Mouse (Mus musculus) liver, embryonic 11.5 days (tissue): Measurements from ENCODE around the gene Prss30. TPM values are rescaled to one million over a fixed set of nuclear protein-coding genes. Genes with fewer than 3 reads are reported as not detected.

Source experiments
- ATAC-seq: fragments of 200-750 bp; cut with Nextera tagmentation; replicated peaks from 2 replicates; pipeline ENCODE4 v1.8.0; 2017; ENCODE audit warnings: moderate number of reproducible peaks, mild to moderate bottlenecking, moderate TSS enrichment, moderate library complexity; ENCODE audit not compliant: low FRiP score
- DNase-seq: peaks from one replicate; pipeline ENCODE4 v3.0.0-alpha.2; 2017; ENCODE audit warnings: low spot score
- H3K27ac ChIP-seq: fragments of 300-500 bp; sonication (generic); 2 replicates; pipeline ENCODE4 v1.5.1; 2014; ENCODE audit warnings: mild to moderate bottlenecking, low read depth, low read length, control low read depth
- H3K27me3 ChIP-seq: fragments of 300-500 bp; sonication (generic); replicated peaks from 2 replicates; pipeline ENCODE4 v1.6.1; 2014; ENCODE audit warnings: low read length, mixed read lengths; ENCODE audit not compliant: control insufficient read depth, insufficient read depth
- H3K36me3 ChIP-seq: fragments of 300-500 bp; sonication (generic); 2 replicates; pipeline ENCODE4 v1.6.1; 2014; ENCODE audit warnings: mild to moderate bottlenecking, low read length, moderate library complexity, mixed read lengths; ENCODE audit not compliant: control insufficient read depth, insufficient read depth
- H3K4me1 ChIP-seq: fragments of 300-500 bp; sonication (generic); replicated peaks from 2 replicates; pipeline ENCODE4 v1.6.1; 2014; ENCODE audit warnings: low read length, mixed read lengths; ENCODE audit not compliant: control insufficient read depth, insufficient read depth
- H3K4me2 ChIP-seq: fragments of 300-500 bp; sonication (generic); 2 replicates; pipeline ENCODE4 v1.6.1; 2014; ENCODE audit warnings: mild to moderate bottlenecking, control low read depth, moderate library complexity
- H3K4me3 ChIP-seq: fragments of 300-500 bp; sonication (generic); 2 replicates; pipeline ENCODE4 v1.5.1; 2014; ENCODE audit warnings: low read depth, low read length, control low read depth
- H3K9ac ChIP-seq: fragments of 300-500 bp; sonication (generic); 2 replicates; pipeline ENCODE4 v1.6.1; 2014; ENCODE audit warnings: low read depth, low read length, control low read depth
- H3K9me3 ChIP-seq: fragments of 300-500 bp; sonication (generic); 2 replicates; pipeline ENCODE4 v1.6.1; 2016; ENCODE audit warnings: low read length, inconsistent platforms, mixed read lengths; ENCODE audit not compliant: control insufficient read depth
- WGBS: fragments of 180-500 bp; shearing (Covaris S2); extraction: QIAGEN DNeasy Blood & Tissue Kit; methylation state at CpG from one replicate; pipeline ENCODE4 v1.1.7; 2014; 5-methylcytosine and 5-hydroxymethylcytosine counted together
- polyA plus RNA-seq: library from polyadenylated mRNA; unstranded; fragments of >200 nt; fragmentation: Nextera tagmentation; extraction: Ambion mirVana; gene quantifications from 2 replicates; pipeline ENCODE4 v1.2.1, GENCODE M21; 2014

Prss30 gene
- not detected in 2 replicates for polyA plus RNA-seq

DNA sequence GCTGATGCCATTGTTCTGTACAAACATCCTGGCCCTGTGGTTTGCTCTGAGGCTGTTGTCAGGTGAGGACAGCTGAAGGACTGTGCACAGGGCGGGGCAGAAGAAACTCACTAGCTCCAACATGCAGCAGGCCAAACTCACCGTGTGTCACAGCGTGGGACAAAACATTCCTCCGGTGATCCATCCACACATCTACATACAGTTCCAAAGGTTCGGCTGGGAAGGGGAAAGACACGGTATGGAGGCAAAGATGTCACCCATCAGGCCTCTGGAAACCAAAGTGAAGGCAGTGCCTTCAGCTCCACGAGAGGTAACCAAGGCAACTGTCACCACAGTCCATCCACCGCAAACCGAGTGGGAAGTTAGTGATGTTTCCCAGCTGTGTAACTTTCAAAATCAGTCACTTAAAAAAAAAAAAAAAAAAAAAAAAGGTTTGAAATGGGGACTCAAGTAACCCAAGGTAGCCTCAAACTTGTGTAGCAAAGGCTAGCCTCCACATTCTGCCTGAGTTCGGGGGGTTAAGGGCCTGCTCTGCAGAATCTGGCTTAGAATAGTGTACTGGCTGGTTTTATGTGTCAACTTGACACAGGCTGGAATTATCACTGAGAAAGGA is at the start of gene Prss30:
Gene Prss30, minus strand, starts transcription at position 270 of the 613 bp plus-strand sequence.
- ATAC-seq (no peak), DNase-seq (no peak)
- Histone ChIP-seq H3K27me3 (no peaks in the 10 kb centered on the region), H3K4me1 (no peaks in the 10 kb centered on the region), H3K9me3 (no peaks in the 10 kb centered on the region), H3K27ac (no peak within 1 kb of the TSS), H3K4me3 (no peak within 1 kb of the TSS), H3K9ac (no peak within 1 kb of the TSS), H3K36me3 (no peaks in the 10 kb centered on the region), H3K4me2 (no peak within 1 kb of the TSS)
- 69% methylated on average over 10 of the region's 10 CpGs for WGBS

DNA sequence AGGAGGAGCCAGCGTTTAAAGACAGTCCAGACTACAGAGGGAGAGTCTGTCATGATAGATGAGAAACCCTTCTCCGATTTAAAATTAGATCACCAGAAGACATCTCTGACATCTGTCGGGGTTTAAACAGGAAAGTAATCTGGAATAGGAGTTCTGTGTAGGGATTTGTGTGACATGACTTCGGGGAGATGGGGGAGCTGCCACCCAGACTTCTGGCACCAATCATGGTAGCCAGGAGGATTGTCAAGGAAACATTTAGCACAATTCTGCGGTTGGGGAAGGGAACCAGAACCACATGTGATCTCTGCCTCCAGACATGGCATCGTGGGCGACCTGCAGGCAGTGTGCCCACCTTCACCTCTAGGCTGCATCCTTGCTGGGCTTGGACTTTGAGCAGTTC is 49.1 kb upstream of the Prss30 start:
- Histone ChIP-seq H3K27ac (no peak overlapping the region), H3K4me1 (no peaks in the 10 kb centered on the region), H3K9me3 (no peaks in the 10 kb centered on the region), H3K36me3 (no peaks in the 10 kb centered on the region), H3K27me3 (no peaks in the 10 kb centered on the region), H3K4me3 (no peak overlapping the region), H3K9ac (no peak overlapping the region), H3K4me2 (no peak overlapping the region)
- ATAC-seq (no peak), DNase-seq (no peak)
- WGBS = 67% methylated on average over 7 of the region's 7 CpGs

DNA sequence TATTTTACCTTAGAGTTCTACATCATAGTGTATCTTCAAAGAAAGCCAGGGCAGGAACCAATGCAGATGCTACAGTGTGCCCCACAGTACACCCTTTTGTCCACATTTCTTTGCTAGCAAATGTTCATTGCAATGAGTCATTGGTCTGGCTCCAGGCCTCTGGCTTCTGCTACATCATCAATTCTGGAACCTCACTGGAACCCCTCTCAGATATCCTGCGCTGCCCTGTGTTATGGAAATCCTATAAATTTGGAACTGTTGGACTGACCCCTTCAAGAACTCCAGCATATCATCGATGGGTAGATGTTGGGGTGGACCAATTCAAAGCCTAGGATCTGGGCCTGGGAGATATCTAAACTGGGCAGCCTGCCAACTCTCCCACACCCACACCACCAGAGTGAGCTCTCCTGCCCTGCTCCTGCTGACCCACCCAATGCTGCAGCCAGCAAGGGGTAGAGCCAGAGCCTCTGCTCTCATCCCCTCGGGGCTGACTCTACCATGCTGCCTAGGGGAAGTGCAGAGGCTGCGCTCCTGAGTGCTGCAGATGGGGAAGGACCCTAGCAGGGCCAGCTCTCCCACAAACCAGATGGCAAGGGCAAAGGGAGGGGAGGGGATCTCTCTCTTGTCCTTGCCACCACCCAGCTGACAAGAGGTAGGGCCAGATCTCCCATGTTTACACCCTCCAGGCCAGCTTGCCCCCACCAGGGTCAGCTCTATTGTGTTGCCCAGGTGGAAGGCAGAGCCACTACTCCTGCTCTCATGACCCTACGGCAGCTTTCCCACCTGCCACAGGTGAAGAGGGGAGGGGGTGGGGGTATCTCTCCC is 41.2 kb upstream of the Prss30 start:
- ATAC-seq = no peak
- no peak for DNase-seq
- Histone ChIP-seq H3K27ac (no peak overlapping the region), H3K9me3 (no peaks in the 10 kb centered on the region), H3K4me2 (no peak overlapping the region), H3K36me3 (no peaks in the 10 kb centered on the region), H3K27me3 (no peaks in the 10 kb centered on the region), H3K4me1 (no peaks in the 10 kb centered on the region), H3K4me3 (no peak overlapping the region), H3K9ac (no peak overlapping the region)
- WGBS = 60% methylated on average over 5 of the region's 5 CpGs

DNA sequence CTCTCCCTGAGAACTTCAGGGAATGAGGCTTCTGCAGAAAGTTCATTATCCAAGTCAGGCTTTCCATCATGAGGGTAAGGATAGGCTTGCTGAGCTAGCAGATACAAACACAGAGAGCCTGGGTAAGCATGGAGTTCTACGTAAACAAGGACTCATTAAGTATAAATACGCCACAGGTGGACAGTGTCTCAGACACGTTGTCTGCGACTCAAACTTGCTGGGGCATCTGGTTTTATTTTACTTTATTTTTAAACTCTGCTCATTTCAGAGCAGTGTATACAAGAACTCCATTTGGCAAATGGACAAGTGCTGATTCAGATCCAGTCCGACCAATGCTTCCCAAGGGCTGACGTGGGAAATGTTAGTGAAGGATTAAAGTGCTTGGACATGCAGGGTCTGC is 40.3 kb upstream of the Prss30 start:
- WGBS = 70% methylated on average over 6 of the region's 6 CpGs
- H3K36me3 ChIP-seq = no peaks in the 10 kb centered on the region
- no peak for DNase-seq
- H3K4me1 ChIP-seq = no peaks in the 10 kb centered on the region
- no peak overlapping the region for H3K27ac ChIP-seq
- no peak for ATAC-seq
- no peaks in the 10 kb centered on the region for H3K27me3 ChIP-seq
- no peak overlapping the region for H3K4me2 ChIP-seq
- no peaks in the 10 kb centered on the region for H3K9me3 ChIP-seq
- H3K9ac ChIP-seq = no peak overlapping the region
- H3K4me3 ChIP-seq = no peak overlapping the region

DNA sequence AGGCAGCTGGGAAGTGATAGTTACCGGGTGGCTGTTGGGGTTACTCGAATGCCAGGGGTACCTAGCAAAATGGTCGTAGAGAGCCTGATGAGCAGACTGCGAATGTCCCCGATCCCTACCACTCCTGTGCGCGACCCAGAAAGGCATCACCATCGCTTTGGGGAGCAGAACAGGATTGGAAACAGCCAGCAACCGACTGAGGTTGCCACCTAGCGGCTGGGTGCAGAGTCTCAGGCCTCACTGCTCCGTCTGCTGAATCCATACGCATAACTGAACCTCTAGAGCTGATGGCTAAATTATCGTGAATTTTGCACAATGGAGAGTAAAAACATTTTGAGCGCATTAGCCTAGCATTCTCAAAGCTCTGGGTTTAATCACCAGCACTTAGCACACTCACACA is 35.4 kb upstream of the Prss30 start:
- H3K27me3 ChIP-seq = no peaks in the 10 kb centered on the region
- no peaks in the 10 kb centered on the region for H3K9me3 ChIP-seq
- no peak overlapping the region for H3K27ac ChIP-seq
- WGBS = 27% methylated on average over 14 of the region's 14 CpGs
- ATAC-seq (no peak), DNase-seq (no peak)
- no peak overlapping the region for H3K4me2 ChIP-seq
- no peaks in the 10 kb centered on the region for H3K36me3 ChIP-seq
- H3K4me1 ChIP-seq = no peaks in the 10 kb centered on the region
- H3K4me3 ChIP-seq = no peak overlapping the region
- no peak overlapping the region for H3K9ac ChIP-seq

DNA sequence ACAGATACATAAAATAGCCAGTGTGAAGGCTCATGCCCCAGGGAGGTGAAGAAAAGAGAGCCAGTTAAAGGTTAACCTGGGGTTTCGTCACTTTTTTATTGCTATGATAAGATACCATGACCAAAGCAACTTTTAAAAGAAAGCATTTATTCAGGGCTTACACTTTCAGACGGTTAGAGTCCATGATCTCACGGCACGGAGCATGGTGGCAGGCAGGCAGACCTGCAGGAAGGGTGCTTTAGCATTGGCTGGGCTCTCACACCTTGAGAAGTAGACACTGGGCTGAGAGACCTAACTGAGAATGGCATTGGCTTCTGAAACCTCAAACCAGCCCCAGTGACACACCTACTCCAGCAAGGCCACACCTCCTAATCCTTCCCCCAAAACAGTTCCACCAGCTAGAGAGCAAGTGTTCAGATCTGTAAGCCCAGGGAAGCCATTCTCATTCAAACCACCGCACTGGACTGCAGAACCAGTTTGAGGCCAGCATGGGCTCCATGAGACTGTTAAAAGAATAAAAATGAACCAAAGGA is 34.1 kb upstream of the Prss30 start:
- Histone ChIP-seq H3K4me3 (no peak overlapping the region), H3K4me2 (no peak overlapping the region), H3K27me3 (no peaks in the 10 kb centered on the region), H3K9me3 (no peaks in the 10 kb centered on the region), H3K27ac (no peak overlapping the region), H3K36me3 (no peaks in the 10 kb centered on the region), H3K4me1 (no peaks in the 10 kb centered on the region), H3K9ac (no peak overlapping the region)
- WGBS = 77% methylated on average over 5 of the region's 5 CpGs
- DNase-seq = no peak
- no peak for ATAC-seq

DNA sequence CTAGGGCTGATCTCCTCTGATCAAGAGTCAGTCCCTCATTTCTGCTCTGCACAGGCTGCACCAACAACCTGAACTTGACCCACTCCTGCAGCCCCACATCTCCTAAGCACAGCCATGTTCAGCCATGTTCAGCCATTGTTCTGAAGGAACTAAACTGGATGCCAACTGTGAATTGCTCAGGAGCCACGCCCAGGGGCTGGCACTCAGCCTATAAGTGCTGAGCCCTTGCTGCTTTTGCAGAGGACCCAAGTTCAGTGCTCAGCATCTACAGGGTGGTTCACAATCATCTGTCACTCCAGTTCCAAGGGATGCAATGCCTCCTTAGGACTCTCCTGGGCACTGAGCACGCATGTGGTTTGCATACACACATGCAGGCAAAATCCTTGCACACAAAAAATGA is 32.6 kb upstream of the Prss30 start:
- Histone ChIP-seq H3K4me2 (no peak overlapping the region), H3K27ac (no peak overlapping the region), H3K4me1 (no peaks in the 10 kb centered on the region), H3K27me3 (0 out of 2 replicates have a peak, but pooled peaks cover 2% of the 10 kb centered on the region), H3K9ac (no peak overlapping the region), H3K36me3 (no peaks in the 10 kb centered on the region), H3K4me3 (no peak overlapping the region), H3K9me3 (no peaks in the 10 kb centered on the region)
- ATAC-seq = no peak
- 78% methylated on average over 2 of the region's 2 CpGs for WGBS
- DNase-seq = no peak

DNA sequence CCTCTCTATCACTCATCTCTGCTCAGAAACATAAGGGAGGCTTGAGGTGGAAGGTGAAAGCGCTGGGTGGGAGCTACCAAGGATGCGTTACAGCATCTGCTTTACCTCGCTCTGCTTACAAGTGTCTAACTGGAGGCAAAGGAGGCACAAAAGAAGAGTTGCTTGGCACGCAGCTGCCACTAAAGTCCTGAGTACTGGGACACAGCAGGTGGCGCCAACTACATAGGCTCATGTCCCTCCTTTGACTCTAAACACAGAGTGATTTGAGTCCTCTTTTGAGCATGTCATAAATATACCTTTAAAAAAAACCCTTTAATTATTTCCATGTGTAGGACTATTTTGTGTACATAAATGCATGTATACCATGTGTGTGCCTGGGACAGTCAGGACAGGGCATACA is 29.3 kb upstream of the Prss30 start:
- 0 out of 2 replicates have a peak, but pooled peaks cover 2% of the 10 kb centered on the region for H3K27me3 ChIP-seq
- H3K36me3 ChIP-seq = no peaks in the 10 kb centered on the region
- no peak overlapping the region for H3K27ac ChIP-seq
- H3K4me2 ChIP-seq = no peak overlapping the region
- DNase-seq (no peak), ATAC-seq (no peak)
- WGBS = 66% methylated on average over 5 of the region's 5 CpGs
- H3K9ac ChIP-seq = no peak overlapping the region
- H3K9me3 ChIP-seq = no peaks in the 10 kb centered on the region
- no peaks in the 10 kb centered on the region for H3K4me1 ChIP-seq
- H3K4me3 ChIP-seq = no peak overlapping the region
